ENCODE assay signal across 18 mouse cellular contexts in genomic region chr4:145229051-145229450, GRCm38 (mm10). TPM values are rescaled to one million over a fixed set of nuclear protein-coding genes. Genes with fewer than 3 reads are reported as not detected.
DNase-seq lines count a peak whose midpoint lies in the region; ATAC-seq and TF ChIP-seq lines count a peak whose summit lies in the region.
"Had no signal": no experiment of that assay in that cellular context is flagged by ENCODE, and none has a peak within 500 bp of the region (broad histone marks: within the 10 kb centered on the region; RNA-seq: fewer than 3 reads in every experiment).

No protein-coding gene starts in this region.

- H3K9me3 ChIP-seq in liver, embryonic 11.5 days (ENCODE audit: control insufficient read depth, low read length) = no peaks in the 10 kb centered on the region
- H3K9me3 ChIP-seq in intestine, postnatal 0 days (ENCODE audit: control insufficient read depth) = no peaks in the 10 kb centered on the region
- H3K9me3 ChIP-seq: embryonic facial prominence, embryonic 13.5 days; forebrain, embryonic 13.5 days; heart, embryonic 12.5 days; hindbrain, embryonic 10.5 days; limb, embryonic 13.5 days; stomach, embryonic 15.5 days had no signal

- H3K36me3 ChIP-seq in spleen, adult 2 months (ENCODE audit: control insufficient read depth, insufficient read depth, low read length) = peaks cover 6% of the 10 kb centered on the region
- no peaks in the 10 kb centered on the region for H3K36me3 ChIP-seq in liver, embryonic 11.5 days (ENCODE audit: control insufficient read depth, insufficient read depth, low read length)
- no peaks in the 10 kb centered on the region for H3K36me3 ChIP-seq in intestine, postnatal 0 days (ENCODE audit: control insufficient read depth, insufficient read depth)
- H3K36me3 ChIP-seq: embryonic facial prominence, embryonic 13.5 days; heart, embryonic 12.5 days; hindbrain, embryonic 10.5 days; limb, embryonic 13.5 days; stomach, embryonic 15.5 days had no signal

- H3K4me1 ChIP-seq in spleen, adult 2 months (ENCODE audit: control insufficient read depth, insufficient read depth, insufficient read length) = peaks cover 32% of the 10 kb centered on the region; the same call in 1 of the 2 replicates
- H3K4me1 ChIP-seq in liver, embryonic 11.5 days (replicated peaks; ENCODE audit: control insufficient read depth, insufficient read depth, low read length) = no peaks in the 10 kb centered on the region
- H3K4me1 ChIP-seq in intestine, postnatal 0 days (replicated peaks; ENCODE audit: control insufficient read depth, insufficient read depth, low read length) = no peaks in the 10 kb centered on the region
- H3K4me1 ChIP-seq: embryonic facial prominence, embryonic 13.5 days; forebrain, embryonic 13.5 days; stomach, embryonic 15.5 days had no signal

- no peak overlapping the region for H3K9ac ChIP-seq in liver, embryonic 11.5 days (ENCODE audit: low read depth, low read length)
- no peak overlapping the region for H3K9ac ChIP-seq in intestine, postnatal 0 days (ENCODE audit: low read depth, low read length)
- H3K9ac ChIP-seq: embryonic facial prominence, embryonic 13.5 days; forebrain, embryonic 13.5 days; heart, embryonic 12.5 days; limb, embryonic 13.5 days; lung, embryonic 14.5 days; stomach, embryonic 15.5 days had no signal

- no peak overlapping the region for H3K4me2 ChIP-seq in liver, embryonic 11.5 days
- no peak overlapping the region for H3K4me2 ChIP-seq in intestine, postnatal 0 days (replicated peaks; ENCODE audit: low read depth)
- H3K4me2 ChIP-seq: embryonic facial prominence, embryonic 13.5 days; forebrain, embryonic 13.5 days; heart, embryonic 12.5 days; limb, embryonic 13.5 days; lung, embryonic 14.5 days; stomach, embryonic 15.5 days had no signal

- H3K27ac ChIP-seq in spleen, adult 2 months (ENCODE audit: insufficient read depth, low read length) = peak overlapping the region; percentile 66
- no peak overlapping the region for H3K27ac ChIP-seq in liver, embryonic 11.5 days (ENCODE audit: low read depth, low read length)
- H3K27ac ChIP-seq in intestine, postnatal 0 days (ENCODE audit: low read depth, low read length) = no peak overlapping the region
- H3K27ac ChIP-seq: embryonic facial prominence, embryonic 13.5 days; forebrain, embryonic 13.5 days; hindbrain, embryonic 10.5 days; limb, embryonic 13.5 days; stomach, embryonic 15.5 days had no signal

- peak; percentile 50 for ATAC-seq in common myeloid progenitor, adult 5-6 weeks (replicated peaks; ENCODE audit: low read depth, poor library complexity, severe bottlenecking)
- ATAC-seq in liver, embryonic 11.5 days (replicated peaks; ENCODE audit: low FRiP score) = no peak
- no peak for ATAC-seq in intestine, postnatal 0 days
- ATAC-seq: forebrain, embryonic 13.5 days had no signal

- 26% methylated on average over 6 of the region's 6 CpGs for WGBS in spleen, adult 2 months
- 75% methylated on average over 6 of the region's 6 CpGs for WGBS in liver, embryonic 11.5 days
- 86% methylated on average over 6 of the region's 6 CpGs for WGBS in intestine, postnatal 0 days

- no peak for TF ChIP-seq CTCF in spleen, adult 2 months (IDR thresholded peaks at IDR 0.05; ENCODE audit: extremely low read depth, insufficient read depth, insufficient read length, insufficient replicate concordance)
- TF ChIP-seq CTCF in intestine, postnatal 0 days (IDR thresholded peaks at IDR 0.05; ENCODE audit: low read depth) = no peak

- no peaks in the 10 kb centered on the region for H3K27me3 ChIP-seq in spleen, adult 2 months (ENCODE audit: control insufficient read depth, insufficient read depth, low read length)
- H3K27me3 ChIP-seq in liver, embryonic 11.5 days (replicated peaks; ENCODE audit: control insufficient read depth, insufficient read depth, low read length) = no peaks in the 10 kb centered on the region
- H3K27me3 ChIP-seq in intestine, postnatal 0 days (replicated peaks; ENCODE audit: control insufficient read depth, insufficient read depth, low read length) = no peaks in the 10 kb centered on the region
- H3K27me3 ChIP-seq: embryonic facial prominence, embryonic 13.5 days; forebrain, embryonic 13.5 days; heart, embryonic 12.5 days; limb, embryonic 13.5 days; stomach, embryonic 15.5 days had no signal

- no peak overlapping the region for H3K4me3 ChIP-seq in spleen, adult 2 months (ENCODE audit: extremely low read depth, insufficient read depth, insufficient read length)
- H3K4me3 ChIP-seq in liver, embryonic 11.5 days (ENCODE audit: low read depth, low read length) = no peak overlapping the region
- H3K4me3 ChIP-seq in intestine, postnatal 0 days (ENCODE audit: low read depth, low read length) = no peak overlapping the region
- H3K4me3 ChIP-seq: embryonic facial prominence, embryonic 13.5 days; forebrain, embryonic 13.5 days; heart, embryonic 12.5 days; hindbrain, embryonic 10.5 days; limb, embryonic 13.5 days; stomach, embryonic 15.5 days had no signal

- TF ChIP-seq POLR2A in spleen, adult 2 months (IDR thresholded peaks at IDR 0.05; ENCODE audit: low read depth, low read length) = no peak

- DNase-seq in spleen, adult 2 months (ENCODE audit: low read depth in 1 of 2, low spot score in 2 of 2) = no peak
- no peak for DNase-seq in spleen, postnatal 10 days (ENCODE audit: low spot score in 2 of 2)
- peak; percentile 74 for DNase-seq in naive thymus-derived CD4-positive, alpha-beta T cell, adult 2 months (ENCODE audit: low read depth)
- peak; percentile 68 for DNase-seq in thymus, postnatal 4 days
- no peak for DNase-seq in ovary, postnatal 10 days (ENCODE audit: low spot score)
- DNase-seq in liver, embryonic 11.5 days (ENCODE audit: low spot score) = no peak
- DNase-seq: cerebellum, postnatal 14 days; kidney, adult 11 months; right cerebral cortex, postnatal 25 days had no signal

RNA-seq across cellular contexts. Expression of gene Tnfrsf1b, which starts 17.6 kb away (rescaled TPM):
- polyA plus RNA-seq in spleen, adult 2 months (2012; rRNA removed) = 45.9 and 63.4 TPM in 2 replicates
- 17.1 and 20.1 TPM in 2 replicates for total RNA-seq in common myeloid progenitor, adult 5-6 weeks (2017)
- polyA plus RNA-seq in liver, embryonic 11.5 days (2014; fragmentation: Nextera tagmentation; extraction: Ambion mirVana) = 5.7 and 6.5 TPM in 2 replicates
- 2.8 and 2.9 TPM in 2 replicates for polyA plus RNA-seq in intestine, postnatal 0 days (2015; fragmentation: Nextera tagmentation; extraction: Ambion mirVana)

RNA-seq across cellular contexts. Expression of gene Vps13d, which starts 34.2 kb away (rescaled TPM):
- 10.2 and 12.1 TPM in 2 replicates for polyA plus RNA-seq in spleen, adult 2 months (2012; rRNA removed)
- total RNA-seq in common myeloid progenitor, adult 5-6 weeks (2017) = 26.6 and 41.7 TPM in 2 replicates
- polyA plus RNA-seq in liver, embryonic 11.5 days (2014; fragmentation: Nextera tagmentation; extraction: Ambion mirVana) = 7.4 and 11.7 TPM in 2 replicates
- 14.8 and 18.2 TPM in 2 replicates for polyA plus RNA-seq in intestine, postnatal 0 days (2015; fragmentation: Nextera tagmentation; extraction: Ambion mirVana)

Comparison
In these comparisons a context has a peak if more than half of its experiments do, and no peak if none do; other contexts are left out.
1. DNase-seq: peak in naive thymus-derived CD4-positive, alpha-beta T cell, adult 2 months (single experiment) and thymus, postnatal 4 days (single experiment); none in spleen, adult 2 months (0 of 2), spleen, postnatal 10 days (0 of 2), ovary, postnatal 10 days (single experiment) and liver, embryonic 11.5 days (single experiment).